Mouse (Mus musculus) spleen, postnatal 36 days (tissue): ENCODE data around the gene Rgs14.

Experiments used
- DNase-seq, 2 experiments: peaks; one replicate each; pipeline ENCODE4 v3.0.0; 2022; ENCODE audit warnings: low spot score in 2 of 2, mixed read lengths in 1 of 2

Gene Rgs14

DNA sequence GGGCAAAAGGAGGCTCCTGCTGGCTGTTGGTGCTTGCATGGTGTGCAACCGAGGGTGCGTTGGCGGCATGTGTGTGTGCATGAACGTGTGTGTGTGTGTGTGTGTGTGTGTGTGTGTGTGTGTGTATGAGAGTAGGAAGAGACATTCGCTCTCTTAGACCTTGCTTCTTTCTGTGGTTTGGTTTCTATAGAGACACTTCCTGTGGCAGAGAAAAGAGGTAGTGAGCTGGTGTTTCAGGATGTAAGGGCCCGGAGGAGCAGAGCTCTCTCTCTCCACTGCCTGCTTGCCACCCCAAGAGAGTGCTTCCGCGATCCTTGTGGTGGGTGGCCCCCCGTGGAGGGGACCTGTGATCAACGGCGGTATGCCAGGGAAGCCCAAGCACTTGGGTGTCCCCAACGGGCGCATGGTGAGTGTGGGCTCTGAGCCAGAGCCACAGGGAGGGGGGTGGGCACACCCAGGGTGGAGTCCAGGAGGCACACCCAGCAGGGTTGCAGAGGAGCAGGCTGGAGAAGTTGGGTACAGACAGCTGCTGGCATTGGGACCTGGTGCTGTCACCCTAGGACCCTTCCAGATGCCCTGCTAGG, at the start of gene Rgs14:
Rgs14 (plus strand) TSS at position 202 of the 584 bp plus-strand sequence.
- DNase-seq = peak; percentile 86 to 88

DNA sequence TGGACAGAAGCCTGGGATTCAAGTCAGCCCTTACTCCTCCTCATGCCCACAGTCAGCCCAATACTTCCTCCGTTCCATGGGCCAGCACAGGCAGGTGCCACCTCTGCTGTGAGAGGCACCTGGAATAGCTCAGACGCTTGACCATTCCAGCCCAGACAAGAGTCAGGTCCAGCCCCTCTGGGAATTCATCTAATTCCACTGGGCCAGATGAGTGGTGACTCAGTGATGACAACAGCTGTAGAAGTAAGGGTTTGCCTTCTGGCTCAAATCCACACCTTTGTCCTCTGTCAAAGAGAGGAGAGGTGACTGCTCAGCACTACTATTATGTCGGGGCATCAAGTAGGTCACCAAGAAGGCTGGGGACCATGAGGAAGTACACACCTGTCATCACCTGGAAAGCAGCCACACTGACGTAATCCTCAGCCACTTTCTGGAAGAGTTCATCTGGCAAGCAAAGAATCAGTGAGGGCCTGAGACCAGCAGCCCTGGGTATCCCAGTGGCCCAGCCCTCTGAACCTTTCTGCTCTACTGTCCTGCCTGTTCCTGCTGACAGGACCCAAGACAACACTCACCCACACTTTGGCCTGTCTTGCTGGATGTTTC, 49.5 kb upstream of the Rgs14 start, which contains the start of gene Prelid1:
Prelid1 (plus strand) TSS at position 570 of the 603 bp plus-strand sequence.
- DNase-seq = no peak

- peak; percentile 85 to 89 for DNase-seq
Observed at GRCm38 (mm10) chr13:55321434-55322129, 48.0 kb upstream of the Rgs14 start, which contains the start of gene Rab24. Rab24 (minus strand) TSS chr13:55321946.

GRCm38 (mm10) chr13:55322130-55322825, 47.3 kb upstream of the Rgs14 start:
- peak in 1 of 2 experiments; percentile 39 for DNase-seq

DNA sequence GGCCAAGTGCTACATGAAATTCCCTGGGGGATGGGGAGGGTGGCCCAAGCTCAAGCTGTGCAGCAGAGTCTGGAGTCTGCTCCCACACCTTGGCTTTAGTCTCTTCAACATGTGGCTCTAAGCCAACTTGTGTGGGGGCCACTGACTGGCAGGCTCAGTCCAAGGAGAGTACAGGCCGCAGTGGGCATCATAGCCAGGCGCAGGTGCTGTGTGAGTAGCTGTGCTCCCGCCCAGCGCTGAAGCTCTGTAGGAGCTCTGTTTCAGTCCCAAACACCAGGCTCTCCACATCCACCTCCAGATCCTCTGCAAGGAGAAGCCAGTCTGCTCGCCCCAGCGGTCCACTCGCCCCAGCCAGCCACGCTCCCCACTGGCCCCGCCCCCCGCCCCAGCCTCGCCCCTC, 43.9 kb upstream of the Rgs14 start:
- no peak for DNase-seq

- no peak for DNase-seq
Observed at GRCm38 (mm10) chr13:55327169-55327568, 42.4 kb upstream of the Rgs14 start.

- DNase-seq = peak; percentile 84 to 89
Observed at GRCm38 (mm10) chr13:55327633-55328032, 41.9 kb upstream of the Rgs14 start.

DNA sequence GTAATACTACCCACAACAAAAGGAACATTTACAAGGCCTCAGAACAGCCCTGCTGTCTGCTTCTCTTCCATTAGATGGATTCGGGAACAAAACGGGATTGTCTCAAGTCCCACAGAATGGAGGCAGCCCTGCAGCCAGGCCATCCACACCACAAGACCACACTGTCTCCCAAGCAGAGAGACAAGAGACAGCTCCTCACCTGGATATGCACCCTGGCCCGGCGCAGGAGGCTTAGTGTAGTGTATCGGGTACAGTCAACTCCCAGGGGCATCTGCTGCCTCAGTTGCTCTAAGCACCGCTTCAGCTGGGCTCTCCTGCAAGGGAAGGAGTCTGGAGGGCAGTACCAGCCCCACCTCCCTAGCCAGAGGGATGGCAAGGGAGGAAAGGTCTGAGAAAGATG, 41.4 kb upstream of the Rgs14 start:
- DNase-seq = no peak

- no peak for DNase-seq
Observed at GRCm38 (mm10) chr13:55328641-55329040, 40.9 kb upstream of the Rgs14 start.

DNA sequence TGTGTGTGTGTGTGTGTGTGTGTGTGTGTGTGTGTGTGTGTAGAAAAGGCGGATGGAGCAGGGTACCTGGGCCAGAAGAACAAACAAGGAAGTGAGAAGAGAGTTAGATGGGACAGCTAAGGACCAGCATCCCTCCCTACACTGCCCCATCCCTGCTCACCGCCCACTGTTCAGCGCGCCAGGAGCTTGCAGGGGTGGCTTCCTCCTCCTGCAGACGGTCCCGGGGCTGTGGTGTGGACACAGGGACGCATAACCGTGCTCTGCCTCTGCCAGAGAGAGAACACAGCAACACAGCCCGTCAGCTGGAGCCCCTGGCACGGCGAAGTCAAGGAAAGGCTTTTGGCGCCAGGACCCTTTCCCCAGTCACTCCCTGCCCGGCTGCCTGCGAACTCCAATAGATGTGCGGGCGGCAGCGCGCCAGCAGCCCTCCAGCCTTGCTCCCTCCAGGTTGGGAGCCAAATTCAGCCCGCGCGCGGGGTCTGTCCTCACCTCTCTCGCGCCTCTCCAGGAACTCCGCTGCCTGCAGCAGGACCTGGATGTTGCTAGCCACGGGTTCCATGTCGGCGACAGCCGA, 40.3 kb upstream of the Rgs14 start:
- peak; percentile 31 to 40 for DNase-seq

GRCm38 (mm10) chr13:55329683-55330566, 39.6 kb upstream of the Rgs14 start, which contains the start of gene Mxd3:
Mxd3 (minus strand) TSS chr13:55329823.
- peak; percentile 77 to 87 for DNase-seq

DNA sequence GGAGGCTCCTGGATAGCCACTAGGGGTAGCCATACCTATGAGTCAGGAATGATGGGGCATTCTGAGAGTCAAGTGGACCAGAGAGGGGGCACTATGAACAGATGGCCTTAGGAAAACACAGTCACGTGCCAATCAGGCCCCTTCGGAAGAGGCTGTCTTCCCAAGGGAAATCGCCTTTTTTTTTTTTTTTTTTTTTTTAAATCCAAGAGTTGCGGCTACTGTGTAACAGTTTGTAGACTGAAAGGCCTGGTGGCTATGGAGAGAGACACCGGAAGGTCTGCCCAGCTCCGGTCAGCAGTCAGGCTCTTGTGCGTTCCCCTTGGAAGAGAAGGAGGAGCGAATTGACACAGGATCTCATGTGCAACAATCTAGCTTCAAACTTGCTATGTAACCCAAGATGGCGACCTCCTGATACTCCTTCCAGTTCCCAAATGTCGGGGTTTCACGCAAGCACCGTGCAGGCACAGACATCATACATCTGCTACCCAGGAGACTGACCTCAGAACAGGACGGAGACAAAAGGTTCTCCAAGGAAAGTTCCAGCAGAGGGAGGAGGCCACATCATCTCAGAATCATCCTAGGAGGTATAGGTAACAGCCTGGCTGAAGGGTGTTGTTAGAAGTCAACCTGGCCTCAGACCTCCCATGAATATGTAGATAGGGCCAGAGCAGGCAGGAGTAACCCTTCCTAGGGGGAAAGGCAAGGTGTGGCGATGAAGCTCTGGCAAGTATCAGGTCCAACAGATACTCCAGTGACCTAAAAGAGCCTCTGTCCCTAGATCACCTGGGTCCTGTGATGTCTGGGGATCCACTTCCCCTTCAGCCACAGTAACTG, 38.7 kb upstream of the Rgs14 start:
- no peak for DNase-seq

GRCm38 (mm10) chr13:55332331-55332730, 37.2 kb upstream of the Rgs14 start:
- no peak for DNase-seq

DNA sequence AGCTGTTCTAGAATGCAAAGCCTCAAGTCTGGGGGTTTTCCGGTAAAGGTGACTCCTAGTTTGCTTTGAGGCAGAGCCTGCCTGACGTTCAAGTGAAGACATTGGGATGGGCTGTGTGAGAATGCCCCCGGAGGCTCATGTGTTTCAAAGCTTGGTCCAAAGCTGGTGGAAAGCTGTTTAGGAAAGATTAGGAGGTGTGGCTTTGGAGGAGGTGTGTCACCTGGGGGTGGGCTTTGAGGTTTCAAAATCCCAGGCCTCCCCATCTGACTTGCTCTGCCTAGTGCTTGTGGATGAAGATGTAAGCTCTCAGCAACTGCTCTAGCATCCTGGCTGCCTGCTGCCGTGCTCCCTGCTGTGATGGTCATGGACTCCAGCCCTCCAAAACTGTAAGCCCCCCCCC, 33.8 kb upstream of the Rgs14 start:
- no peak for DNase-seq

GRCm38 (mm10) chr13:55337341-55337975, 32.1 kb upstream of the Rgs14 start:
- DNase-seq = no peak

DNA sequence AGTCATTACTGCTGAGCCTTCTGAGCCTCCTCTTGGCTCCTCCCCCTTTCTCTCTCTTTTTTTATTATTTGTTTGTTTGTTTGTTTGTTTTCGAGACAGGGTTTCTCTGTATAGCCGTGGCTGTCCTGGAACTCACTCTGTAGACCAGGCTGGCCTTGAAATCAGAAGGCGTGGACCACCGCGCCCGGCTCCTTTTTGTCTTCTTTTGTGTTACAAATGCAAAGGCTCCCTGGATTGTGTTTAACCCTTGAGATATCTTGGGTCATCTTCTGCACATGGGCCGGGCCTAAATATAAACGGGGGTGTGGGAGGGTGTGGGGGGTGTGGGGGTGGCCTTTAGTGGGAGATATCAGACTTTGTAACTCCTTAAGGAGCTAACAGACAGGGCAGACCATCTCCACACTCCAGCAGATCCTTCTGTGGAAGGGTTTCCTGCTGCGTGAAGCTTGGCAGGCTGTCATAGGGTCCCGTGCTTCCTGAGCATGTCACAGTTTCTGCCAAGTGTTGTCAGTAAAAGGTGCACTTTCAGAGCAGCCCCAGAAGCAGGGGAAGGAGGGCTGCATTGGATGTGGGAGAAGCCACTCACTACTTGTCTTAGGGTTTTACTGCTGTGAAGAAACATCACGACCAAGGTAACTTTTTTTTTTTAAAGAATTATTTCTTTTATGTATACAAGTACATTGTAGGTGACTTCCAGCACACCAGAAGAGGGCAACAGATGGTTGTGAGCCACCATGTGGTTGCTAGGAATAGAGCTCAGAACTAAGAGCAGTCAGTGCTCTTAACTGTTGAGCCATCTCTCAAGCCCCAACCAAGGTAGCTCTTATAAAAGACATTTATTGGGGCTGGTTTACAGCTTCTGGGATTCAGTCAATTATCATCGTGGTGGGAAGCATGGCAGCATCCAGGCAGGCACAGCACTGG, 31.1 kb upstream of the Rgs14 start:
- no peak for DNase-seq

DNA sequence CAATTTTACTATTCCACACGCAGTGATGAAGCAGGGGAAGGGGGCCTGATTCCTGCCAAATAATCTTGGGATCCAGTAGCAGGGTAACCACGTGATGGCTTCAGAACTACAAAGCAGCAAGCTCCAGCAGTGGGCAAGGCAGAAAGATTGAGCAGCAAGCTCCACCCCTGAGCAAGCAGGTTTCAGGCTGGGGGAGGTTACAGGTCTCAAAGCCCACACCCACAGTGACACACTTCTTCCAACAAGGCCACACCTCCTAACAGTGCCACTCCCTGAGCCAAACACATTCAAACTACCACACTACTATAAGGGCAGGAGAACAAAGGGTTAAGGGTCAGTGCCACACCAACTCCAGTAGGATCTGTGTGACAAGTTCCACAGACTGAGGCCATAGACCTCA, 30.3 kb upstream of the Rgs14 start:
- no peak for DNase-seq

GRCm38 (mm10) chr13:55342469-55342868, 27.1 kb upstream of the Rgs14 start:
- no peak for DNase-seq
